Mouse (Mus musculus) ES-Bruce4 (cell line): Measurements from ENCODE around the gene Scand1.

Experiments
- CTCF ChIP-seq: IDR thresholded peaks from one replicate; pipeline ENCODE4 v1.8.1; 2011; ENCODE audit warnings: low read depth, low read length
- EP300 ChIP-seq: IDR thresholded peaks from 2 replicates; pipeline ENCODE4 v1.6.1; 2011; ENCODE audit warnings: low read depth, low read length; ENCODE audit not compliant: insufficient read depth
- POLR2A ChIP-seq: IDR thresholded peaks from one replicate; pipeline ENCODE4 v1.8.1; 2011; ENCODE audit warnings: low read length; ENCODE audit not compliant: insufficient read depth

- TF ChIP-seq CTCF (peak; percentile 72), POLR2A (no peak), EP300 (no peak)
Observed at GRCm38 (mm10) chr2:156307261-156307660, 5.2 kb downstream of the Scand1 start.
